Mouse (Mus musculus) kidney, adult 2 months (tissue): ENCODE measurements around the gene Frmd4a.

Experiments
- CTCF ChIP-seq: fragments of 200-500 bp; conservative IDR thresholded peaks from 2 replicates; pipeline ENCODE4 v1.5.1; 2011; ENCODE audit warnings: low read depth, mild to moderate bottlenecking, control low read depth, low read length, moderate library complexity, mixed read lengths; ENCODE audit not compliant: insufficient read depth, insufficient read length
- POLR2A ChIP-seq: fragments of 200-500 bp; IDR thresholded peaks from one replicate; pipeline ENCODE4 v1.6.1; 2011; ENCODE audit warnings: low read depth, low read length, control low read depth

DNA sequence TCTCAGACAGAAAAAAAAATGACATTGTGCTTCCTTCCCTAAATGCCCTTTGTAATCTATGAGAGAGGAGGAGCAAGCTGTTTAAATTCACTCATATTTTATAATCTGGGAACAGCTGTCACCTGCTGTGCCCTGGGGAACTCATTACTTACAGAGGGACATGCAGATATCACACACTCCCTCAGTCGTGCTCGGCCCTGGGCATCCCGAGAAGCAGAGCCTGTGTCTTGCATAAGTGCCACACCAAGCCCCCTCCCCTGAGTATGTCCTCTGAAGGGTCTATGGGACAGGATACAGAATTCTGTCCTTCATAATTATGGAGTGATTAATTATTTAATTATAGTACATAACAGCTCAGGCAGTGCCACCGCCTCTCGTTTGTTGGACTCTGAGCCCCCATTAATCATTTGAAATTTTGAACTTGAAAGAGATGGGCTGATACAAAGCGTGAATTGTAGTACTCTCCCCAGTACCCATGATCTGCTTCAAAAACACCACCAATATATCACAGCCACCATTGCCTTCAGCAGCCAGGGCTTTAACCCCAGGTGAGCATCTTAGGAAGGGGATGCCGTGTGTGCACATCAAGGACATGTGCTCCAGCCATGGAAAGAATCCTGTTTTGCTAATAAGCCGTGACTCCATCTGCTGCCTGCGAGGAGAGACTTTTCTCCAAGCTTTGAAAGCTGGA is 177.0 kb downstream of the Frmd4a start:
- TF ChIP-seq CTCF: no peak
- TF ChIP-seq POLR2A: no peak
